Mouse (Mus musculus): ENCODE measurements around the gene Dnajc12.
"Not testable (repeated sequence)": the region's sequence is repeated elsewhere in the genome, so short reads cannot be mapped to it uniquely, and the experiment has no call there.

Gene Dnajc12

DNA sequence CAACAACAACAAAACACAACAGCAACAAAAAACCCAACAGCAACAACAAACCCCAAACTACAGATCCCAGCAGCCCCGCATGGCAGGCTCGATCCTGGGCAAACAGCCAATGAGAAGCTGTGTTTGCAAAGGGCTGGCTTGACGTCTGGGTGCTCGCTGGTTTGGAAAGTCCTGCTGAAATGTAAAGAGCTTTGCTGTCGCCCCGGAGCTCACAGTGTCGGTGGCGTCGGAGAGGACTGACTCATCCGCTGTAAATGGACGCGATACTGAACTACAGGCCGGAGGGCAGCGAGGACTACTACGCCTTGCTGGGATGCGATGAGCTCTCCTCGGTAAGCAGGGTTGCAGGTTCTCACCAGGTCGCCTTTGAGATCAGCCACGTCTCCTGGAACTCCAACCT is 4.2 kb downstream of the Dnajc12 start:
- DNase-seq (ENCODE audit: low read depth, low spot score) = peak; percentile 87

- DNase-seq (ENCODE audit: low read depth, low spot score) = no peak
Observed at GRCm38 (mm10) chr10:63386991-63387390, 4.7 kb downstream of the Dnajc12 start.

DNA sequence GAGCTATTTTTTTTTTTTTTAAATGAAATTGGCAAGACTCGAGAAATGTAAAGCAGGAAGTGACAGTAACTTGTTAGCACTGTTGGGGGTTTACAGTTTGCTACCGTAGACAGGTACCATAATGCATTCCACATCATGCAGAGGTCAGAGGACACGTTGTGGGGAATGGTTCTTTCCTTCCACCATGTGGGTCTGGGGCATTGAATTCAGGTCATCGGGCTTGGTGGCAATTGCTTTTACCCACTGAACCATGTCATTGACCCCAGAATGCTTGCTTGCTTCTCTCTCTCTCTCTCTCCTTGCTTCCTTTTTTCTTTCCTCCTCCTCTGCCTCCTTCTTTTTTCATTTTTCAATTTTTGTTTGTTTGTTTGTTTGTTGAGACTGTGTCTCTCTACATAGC is 6.7 kb downstream of the Dnajc12 start:
- no peak for DNase-seq (ENCODE audit: low read depth, low spot score)

GRCm38 (mm10) chr10:63396963-63397362 is 14.7 kb downstream of the Dnajc12 start:
- no peak for DNase-seq (ENCODE audit: low read depth, low spot score)

DNA sequence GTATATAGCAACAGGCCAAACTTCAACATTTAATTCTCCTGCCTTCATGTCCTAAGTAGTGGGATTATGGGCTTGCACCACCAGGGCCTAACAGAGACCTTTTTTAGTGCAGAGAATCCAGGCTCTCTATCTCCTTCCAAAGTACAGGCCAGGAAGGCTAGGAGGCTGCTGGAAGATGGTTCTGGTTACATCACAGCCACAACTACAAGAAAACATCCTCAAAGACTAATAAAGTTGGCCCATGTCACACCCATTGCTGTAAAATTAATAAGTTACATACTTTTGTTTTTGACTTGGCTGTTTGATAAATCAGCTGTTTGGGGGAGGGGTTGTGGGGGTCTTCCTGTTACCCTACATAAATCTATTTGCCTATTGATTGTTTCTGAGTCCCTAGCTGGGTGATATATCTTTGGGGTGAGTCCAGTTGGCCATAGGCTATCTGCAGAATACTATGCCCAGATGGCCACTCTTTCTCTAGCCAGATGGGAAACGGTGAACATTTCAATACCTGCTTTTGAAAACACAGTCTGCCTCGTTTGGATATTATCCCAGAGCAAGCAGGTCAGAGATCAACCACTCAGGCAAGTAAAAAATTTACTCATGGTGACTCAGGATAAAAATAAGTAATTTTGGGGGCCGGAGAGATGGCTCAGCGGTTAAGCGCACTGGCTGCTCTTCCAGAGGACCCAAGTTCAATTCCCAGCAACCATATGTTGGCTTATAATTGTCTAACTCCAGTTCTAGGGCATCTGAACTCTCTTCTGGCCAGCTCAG is 20.7 kb downstream of the Dnajc12 start:
- no peak for DNase-seq (ENCODE audit: low read depth, low spot score)

GRCm38 (mm10) chr10:63403636-63404035 is 21.4 kb downstream of the Dnajc12 start:
- DNase-seq (ENCODE audit: low read depth, low spot score) = no peak

- DNase-seq (ENCODE audit: low read depth, low spot score) = no peak
Observed at GRCm38 (mm10) chr10:63410162-63410956, 28.1 kb downstream of the Dnajc12 start.

GRCm38 (mm10) chr10:63411674-63412073 is 29.4 kb downstream of the Dnajc12 start:
- not testable (repeated sequence) for DNase-seq (ENCODE audit: low read depth, low spot score)

GRCm38 (mm10) chr10:63412756-63413155 is 30.5 kb downstream of the Dnajc12 start:
- no peak for DNase-seq (ENCODE audit: low read depth, low spot score)

DNA sequence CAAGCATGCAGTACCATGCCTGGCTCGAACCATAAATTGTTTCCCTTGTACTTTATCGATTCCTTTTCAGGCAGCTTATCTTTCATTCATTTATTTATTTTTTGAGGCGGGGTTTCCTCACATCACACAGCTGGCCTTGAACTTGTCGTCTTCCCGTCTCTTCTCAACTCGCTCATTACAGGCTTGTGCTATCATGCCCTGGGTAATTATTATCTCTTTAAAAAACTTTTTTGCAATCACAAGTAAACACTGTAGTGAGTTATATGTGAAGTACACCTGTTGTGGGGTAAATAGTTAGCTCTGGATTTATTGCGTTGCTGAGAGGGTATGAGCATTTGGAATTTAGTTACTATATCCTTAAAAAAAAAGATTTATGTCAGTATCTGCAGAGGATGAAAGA is 33.0 kb downstream of the Dnajc12 start:
- no peak for DNase-seq (ENCODE audit: low read depth, low spot score)

DNA sequence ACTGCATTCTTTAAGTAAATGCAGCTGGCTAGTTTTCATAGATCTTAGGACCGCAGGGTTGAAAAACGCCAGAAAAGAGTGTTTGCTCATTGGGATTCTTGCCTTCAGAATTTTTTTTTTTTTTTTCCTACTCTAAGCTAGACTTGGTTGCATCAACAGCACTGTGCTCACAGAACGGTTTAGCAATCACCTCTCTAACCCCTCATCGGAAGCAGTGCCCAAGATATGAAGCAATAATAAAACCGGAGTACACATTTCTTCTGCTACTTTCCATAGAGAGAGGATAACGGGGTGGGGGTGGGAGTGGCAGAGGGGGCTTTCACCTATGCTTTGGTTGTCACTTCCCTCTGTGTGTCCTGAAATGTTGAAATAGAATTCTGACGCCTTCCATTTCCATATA is 33.6 kb downstream of the Dnajc12 start:
- no peak for DNase-seq (ENCODE audit: low read depth, low spot score)

GRCm38 (mm10) chr10:63417061-63417460 is 34.8 kb downstream of the Dnajc12 start:
- no peak for DNase-seq (ENCODE audit: low read depth, low spot score)

DNA sequence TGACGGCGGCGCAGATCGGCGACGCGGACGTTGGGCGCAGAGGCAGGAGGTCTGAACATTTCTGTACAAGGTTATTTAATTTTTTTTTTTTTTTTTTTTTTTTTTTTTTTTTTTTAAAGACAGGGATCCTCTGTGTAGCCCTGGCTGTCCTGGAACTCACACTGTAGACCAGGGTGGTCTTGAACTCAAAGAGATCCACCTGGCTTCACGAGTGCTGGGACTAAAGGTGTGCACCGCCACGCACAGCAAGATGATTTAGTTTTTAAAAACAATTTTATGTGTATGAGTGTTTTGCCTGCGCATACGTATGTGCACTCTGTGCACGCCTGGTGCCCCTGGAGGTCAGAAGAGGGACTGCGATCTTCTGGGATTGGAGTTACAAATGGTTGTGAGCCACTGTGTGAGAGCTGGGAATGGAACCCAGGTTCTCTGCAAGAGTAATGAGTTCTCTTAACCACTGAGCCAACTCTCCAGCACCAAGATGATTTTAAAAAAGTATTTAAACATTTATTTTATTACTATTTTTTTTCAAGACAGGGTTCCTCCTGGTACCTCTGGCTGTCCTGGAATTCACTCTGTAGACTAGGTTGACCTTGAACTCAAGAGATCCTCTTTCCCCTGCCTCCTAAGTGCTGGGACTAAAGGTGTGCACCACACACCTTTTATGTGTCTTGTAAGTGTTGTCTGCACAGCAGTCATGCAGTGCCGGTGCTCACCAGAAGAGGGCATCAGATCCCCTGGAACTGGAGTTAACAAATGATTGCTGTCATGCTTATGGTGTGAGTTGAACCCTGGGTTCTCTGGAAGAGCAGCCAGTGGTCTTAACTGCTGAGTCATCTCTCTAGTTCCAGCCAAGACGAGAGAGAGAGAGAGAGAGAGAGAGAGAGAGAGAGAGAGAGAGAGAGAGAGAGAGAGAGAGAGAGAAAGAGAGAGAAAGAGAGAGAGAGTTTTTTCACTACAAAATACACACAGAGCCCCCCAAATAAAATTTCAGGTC is 39.8 kb downstream of the Dnajc12 start, which contains the start of gene Gm7075:
Gene Gm7075 (minus strand): TSS at position 51 of the 997 bp plus-strand sequence.
- no peak for DNase-seq (ENCODE audit: low read depth, low spot score)

DNA sequence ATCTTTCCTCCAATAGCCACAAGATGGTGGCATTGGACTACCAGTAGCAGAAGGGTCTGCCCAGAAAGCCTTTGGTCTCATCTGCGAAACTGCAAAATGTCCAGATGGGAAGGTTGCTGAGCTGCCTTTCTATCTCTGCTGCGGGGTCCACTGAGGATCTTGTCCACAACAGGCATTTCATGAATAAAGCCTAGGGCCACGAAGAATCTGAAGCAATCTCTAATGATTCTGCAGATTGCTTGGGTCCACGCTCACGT is 40.4 kb downstream of the Dnajc12 start:
- no peak for DNase-seq (ENCODE audit: low read depth, low spot score)

GRCm38 (mm10) chr10:63423591-63424474 is 41.6 kb downstream of the Dnajc12 start:
- no peak for DNase-seq (ENCODE audit: low read depth, low spot score)

DNA sequence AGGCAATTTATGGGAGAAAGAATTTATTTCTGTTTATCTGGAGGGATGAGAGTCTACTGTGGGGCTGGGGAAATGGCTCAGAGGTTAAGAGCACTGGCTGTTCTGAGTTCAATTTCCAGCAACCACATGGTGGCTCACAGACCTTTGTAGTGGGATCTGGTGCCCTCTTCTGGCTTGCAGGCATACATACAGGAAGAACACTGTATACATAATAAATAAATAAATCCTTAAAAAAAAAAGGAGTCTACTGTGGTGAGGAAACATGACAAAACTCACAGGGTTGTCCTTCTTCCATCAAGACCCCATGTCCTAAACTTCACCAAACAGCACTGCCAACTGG is 42.2 kb downstream of the Dnajc12 start:
- no peak for DNase-seq (ENCODE audit: low read depth, low spot score)

DNA sequence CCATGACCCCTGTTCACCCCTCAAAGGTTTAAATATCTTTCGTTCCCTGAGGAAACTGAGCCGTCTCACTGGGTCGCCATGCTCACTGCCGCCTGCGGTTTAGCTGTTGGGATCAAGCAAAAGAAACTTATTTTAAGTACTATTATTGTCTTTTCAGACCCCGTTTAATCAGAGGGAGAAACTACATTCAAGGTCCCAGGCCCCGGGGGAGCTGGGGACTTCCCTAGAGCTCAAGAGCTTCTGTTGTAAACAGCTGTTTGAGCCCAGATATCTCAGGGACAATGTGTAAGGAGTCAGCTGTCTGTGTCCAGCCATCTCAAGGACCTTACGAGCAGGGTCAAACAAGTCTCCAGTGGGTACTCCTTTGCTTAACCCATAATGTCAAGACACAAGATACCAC is 44.9 kb downstream of the Dnajc12 start:
- no peak for DNase-seq (ENCODE audit: low read depth, low spot score)

- peak; percentile 36 for DNase-seq (ENCODE audit: low read depth, low spot score)
Observed at GRCm38 (mm10) chr10:63428243-63429022, 46.2 kb downstream of the Dnajc12 start.

DNA sequence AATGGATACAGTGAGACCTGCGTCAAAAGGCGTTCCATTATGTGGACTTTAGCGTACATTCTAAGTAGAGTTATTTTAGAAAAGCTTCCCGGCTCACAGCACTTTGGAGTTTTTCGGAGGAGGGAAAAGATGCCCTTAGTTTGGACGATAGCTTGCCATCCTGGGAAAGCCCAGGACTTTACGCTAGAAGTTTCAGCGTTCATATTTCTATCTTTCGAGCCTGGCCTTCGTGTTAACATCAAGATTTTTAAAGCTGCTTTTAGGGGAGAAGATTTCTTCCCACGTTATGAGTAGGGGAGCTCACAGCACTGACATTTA is 46.7 kb downstream of the Dnajc12 start:
- peak; percentile 29 for DNase-seq (ENCODE audit: low read depth, low spot score)

DNA sequence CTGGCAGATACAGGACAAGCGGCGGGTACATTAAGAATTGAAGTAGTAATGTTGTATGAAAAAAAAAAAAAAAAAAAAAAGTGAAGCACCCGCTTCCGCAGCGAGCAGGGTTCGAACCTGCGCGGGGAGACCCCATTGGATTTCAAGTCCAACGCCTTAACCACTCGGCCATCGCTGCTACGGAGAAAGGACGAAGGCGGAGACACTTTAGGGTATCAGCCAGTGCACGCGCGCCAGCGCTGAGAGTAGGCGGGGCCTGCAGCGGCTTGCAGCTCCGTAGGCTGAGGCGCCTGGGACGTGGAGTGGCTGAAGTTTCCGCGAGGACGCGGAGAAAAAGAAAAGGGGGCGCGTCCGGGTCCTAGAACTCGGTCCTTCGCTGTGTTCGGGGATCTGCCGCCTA is 47.1 kb downstream of the Dnajc12 start:
- DNase-seq (ENCODE audit: low read depth, low spot score) = peak; percentile 94
